Mouse (Mus musculus) hindbrain, embryonic 16.5 days (tissue): ENCODE measurements around the gene Desi2. TPM values are rescaled to one million over a fixed set of nuclear protein-coding genes. Genes with fewer than 3 reads are reported as not detected.
"Not testable (repeated sequence)": the region's sequence is repeated elsewhere in the genome, so short reads cannot be mapped to it uniquely, and the experiment has no call there.

Experiments used
- ATAC-seq: fragments of 200-750 bp; cut with Nextera tagmentation; 2 replicates; pipeline ENCODE4 v1.8.0; 2017; ENCODE audit warnings: moderate TSS enrichment, moderate library complexity
- H3K27ac ChIP-seq: fragments of 300-500 bp; sonication (generic); 2 replicates; pipeline ENCODE4 v1.5.1; 2014; ENCODE audit warnings: low read depth, mild to moderate bottlenecking, control low read depth, low read length, moderate library complexity
- H3K27me3 ChIP-seq: fragments of 300-500 bp; sonication (generic); replicated peaks from 2 replicates; pipeline ENCODE4 v1.6.1; 2014; ENCODE audit warnings: low read length; ENCODE audit not compliant: control insufficient read depth, insufficient read depth
- H3K36me3 ChIP-seq: fragments of 300-500 bp; sonication (generic); 2 replicates; pipeline ENCODE4 v1.6.1; 2014; ENCODE audit warnings: mild to moderate bottlenecking, low read length, moderate library complexity, mixed read lengths; ENCODE audit not compliant: control insufficient read depth, insufficient read depth
- H3K4me1 ChIP-seq: fragments of 300-500 bp; sonication (generic); 2 replicates; pipeline ENCODE4 v1.6.1; 2014; ENCODE audit warnings: low read depth, low read length; ENCODE audit not compliant: control insufficient read depth, insufficient read depth
- H3K4me2 ChIP-seq: fragments of 300-500 bp; sonication (generic); 2 replicates; pipeline ENCODE4 v1.6.1; 2014; ENCODE audit warnings: mild to moderate bottlenecking, low read length, control low read depth, moderate library complexity
- H3K4me3 ChIP-seq: fragments of 300-500 bp; sonication (generic); 2 replicates; pipeline ENCODE4 v1.5.1; 2014; ENCODE audit warnings: mild to moderate bottlenecking, low read length, control low read depth, moderate library complexity
- H3K9ac ChIP-seq: fragments of 300-500 bp; sonication (generic); 2 replicates; pipeline ENCODE4 v1.6.1; 2014; ENCODE audit warnings: low read depth, mild to moderate bottlenecking, control low read depth, low read length, moderate library complexity
- H3K9me3 ChIP-seq: fragments of 300-500 bp; sonication (generic); 2 replicates; pipeline ENCODE4 v1.6.1; 2014; ENCODE audit warnings: mild to moderate bottlenecking, low read length, moderate library complexity; ENCODE audit not compliant: control insufficient read depth
- WGBS: fragments of 180-500 bp; shearing (Covaris S2); extraction: QIAGEN DNeasy Blood & Tissue Kit; methylation state at CpG from one replicate; pipeline ENCODE4 v1.1.7; 2014; 5-methylcytosine and 5-hydroxymethylcytosine counted together
- polyA plus RNA-seq: library from polyadenylated mRNA; unstranded; fragments of >200 nt; fragmentation: Nextera tagmentation; extraction: Ambion mirVana; gene quantifications from 2 replicates; pipeline ENCODE4 v1.2.1, GENCODE M21; 2015

Desi2 gene
- 20.1 and 21.0 TPM in 2 replicates for polyA plus RNA-seq

- Histone ChIP-seq H3K9ac (peak within 1 kb of the TSS; percentile 78), H3K4me2 (peak within 1 kb of the TSS; percentile 58), H3K27ac (peak within 1 kb of the TSS; percentile 77), H3K4me3 (peak within 1 kb of the TSS; percentile 64)
- H3K9me3 ChIP-seq, H3K36me3 ChIP-seq, H3K4me1 ChIP-seq, H3K27me3 ChIP-seq: not testable (repeated sequence)
- ATAC-seq = peak; percentile 99
- WGBS = under 1% methylated on average over 33 of the region's 37 CpGs
Observed at GRCm38 (mm10) chr1:178187216-178187791, at the start of gene Desi2. Desi2 (plus strand) TSS chr1:178187417.

- H3K4me2 ChIP-seq, H3K36me3 ChIP-seq, H3K4me1 ChIP-seq, H3K9ac ChIP-seq, H3K27ac ChIP-seq, H3K9me3 ChIP-seq, H3K27me3 ChIP-seq, H3K4me3 ChIP-seq: not testable (repeated sequence)
- 3% methylated on average over 2 of the region's 2 CpGs for WGBS
- peak; percentile 40; the same call in 1 of the 2 replicates for ATAC-seq
Observed at GRCm38 (mm10) chr1:178146513-178146912, 40.7 kb upstream of the Desi2 start.

- WGBS = 37% methylated on average over 3 of the region's 4 CpGs
- H3K4me1 ChIP-seq, H3K4me3 ChIP-seq, ATAC-seq, H3K36me3 ChIP-seq, H3K27ac ChIP-seq, H3K4me2 ChIP-seq, H3K9ac ChIP-seq, H3K9me3 ChIP-seq, H3K27me3 ChIP-seq: not testable (repeated sequence)
Observed at GRCm38 (mm10) chr1:178146915-178147314, 40.3 kb upstream of the Desi2 start.

- no peaks in the 10 kb centered on the region for H3K9me3 ChIP-seq
- no peak for ATAC-seq
Observed at GRCm38 (mm10) chr1:178182251-178182650, 5.0 kb upstream of the Desi2 start.

GRCm38 (mm10) chr1:178185591-178185990 lies 1.6 kb upstream of the Desi2 start:
- Histone ChIP-seq H3K4me1 (peaks cover 6% of the 10 kb centered on the region), H3K9me3 (no peaks in the 10 kb centered on the region), H3K36me3 (no peaks in the 10 kb centered on the region), H3K27ac (no peak overlapping the region), H3K4me3 (no peak overlapping the region), H3K9ac (no peak overlapping the region), H3K27me3 (no peaks in the 10 kb centered on the region), H3K4me2 (no peak overlapping the region)
- no peak for ATAC-seq

More at GRCm38 (mm10) chr1:178182251-178182650, 5.0 kb upstream of the Desi2 start:
- Histone ChIP-seq H3K27ac (no peak overlapping the region), H3K9ac (no peak overlapping the region), H3K4me3 (no peak overlapping the region), H3K27me3 (no peaks in the 10 kb centered on the region), H3K4me2 (no peak overlapping the region), H3K4me1 (no peaks in the 10 kb centered on the region), H3K36me3 (no peaks in the 10 kb centered on the region)
- WGBS = 97% methylated on average over 2 of the region's 2 CpGs

GRCm38 (mm10) chr1:178187810-178188209 lies 593 bp downstream of the Desi2 start:
- 0% methylated on average over 17 of the region's 38 CpGs for WGBS
- H3K4me1 ChIP-seq, H3K27me3 ChIP-seq, H3K9me3 ChIP-seq, H3K36me3 ChIP-seq: not testable (repeated sequence)
- peak overlapping the region; percentile 38 for H3K4me2 ChIP-seq
- peak overlapping the region; percentile 64 for H3K4me3 ChIP-seq
- ATAC-seq = peak; percentile 58
- peak overlapping the region; percentile 78 for H3K9ac ChIP-seq
- peak overlapping the region; percentile 77 for H3K27ac ChIP-seq

- H3K4me3 ChIP-seq = peak overlapping the region; percentile 40
- no peaks in the 10 kb centered on the region for H3K36me3 ChIP-seq
- no peak for ATAC-seq
- peak overlapping the region; percentile 58 for H3K4me2 ChIP-seq
- H3K27ac ChIP-seq = no peak overlapping the region
- 9% methylated on average over 10 of the region's 13 CpGs for WGBS
- no peaks in the 10 kb centered on the region for H3K27me3 ChIP-seq
- H3K9ac ChIP-seq = no peak overlapping the region; the same call in 1 of the 2 replicates
- H3K9me3 ChIP-seq = no peaks in the 10 kb centered on the region
- H3K4me1 ChIP-seq = peaks cover 6% of the 10 kb centered on the region
Observed at GRCm38 (mm10) chr1:178188386-178188785, 1.2 kb downstream of the Desi2 start.

- Histone ChIP-seq H3K4me1 (no peaks in the 10 kb centered on the region), H3K36me3 (no peaks in the 10 kb centered on the region), H3K4me3 (no peak overlapping the region), H3K9ac (no peak overlapping the region), H3K27me3 (no peaks in the 10 kb centered on the region), H3K9me3 (no peaks in the 10 kb centered on the region), H3K4me2 (no peak overlapping the region), H3K27ac (no peak overlapping the region)
- ATAC-seq = no peak
- WGBS = 84% methylated on average over 10 of the region's 10 CpGs
Observed at GRCm38 (mm10) chr1:178205701-178206325, 18.6 kb downstream of the Desi2 start.

- H3K36me3 ChIP-seq, H3K4me3 ChIP-seq, ATAC-seq, H3K4me1 ChIP-seq, H3K9me3 ChIP-seq, H3K9ac ChIP-seq, H3K27me3 ChIP-seq, H3K4me2 ChIP-seq, H3K27ac ChIP-seq: not testable (repeated sequence)
- 87% methylated on average over 4 of the region's 4 CpGs for WGBS
Observed at GRCm38 (mm10) chr1:178207856-178208255, 20.6 kb downstream of the Desi2 start.
